ENCODE assay signal across 8 mouse cellular contexts in genomic region chr4:133631769-133632411, GRCm38 (mm10). TPM values are rescaled to one million over a fixed set of nuclear protein-coding genes. Genes with fewer than 3 reads are reported as not detected.
DNase-seq lines count a peak whose midpoint lies in the region; ATAC-seq and TF ChIP-seq lines count a peak whose summit lies in the region.

No protein-coding gene starts in this region.

- TF ChIP-seq POLR2A in myocyte (IDR thresholded peaks at IDR 0.05; ENCODE audit: insufficient read length, low read depth) = no peak

- no peaks in the 10 kb centered on the region for H3K27me3 ChIP-seq in hindbrain, embryonic 10.5 days (ENCODE audit: insufficient read depth, poor library complexity, severe bottlenecking)
- no peaks in the 10 kb centered on the region for H3K27me3 ChIP-seq in limb, embryonic 13.5 days
- no peaks in the 10 kb centered on the region for H3K27me3 ChIP-seq in myocyte (ENCODE audit: control insufficient read depth, insufficient read depth, insufficient read length)

- ATAC-seq in limb, embryonic 13.5 days (ENCODE audit: low FRiP score, low read depth) = no peak

- peak overlapping the region; percentile 90 for H3K4me3 ChIP-seq in hindbrain, embryonic 10.5 days
- H3K4me3 ChIP-seq in limb, embryonic 13.5 days = peak overlapping the region; percentile 83
- peak overlapping the region; percentile 46 for H3K4me3 ChIP-seq in myocyte

- peaks cover 3% of the 10 kb centered on the region for H3K36me3 ChIP-seq in hindbrain, embryonic 10.5 days
- peaks cover 4% of the 10 kb centered on the region for H3K36me3 ChIP-seq in limb, embryonic 13.5 days
- no peaks in the 10 kb centered on the region for H3K36me3 ChIP-seq in myocyte (ENCODE audit: control insufficient read depth, insufficient read depth)

- DNase-seq in cerebellum, adult 11-12 months = peak; percentile 56
- no peak for DNase-seq in cerebellum, adult 11 months
- peak; percentile 41 to 50 for DNase-seq in cerebellum, postnatal 10 days
- no peak for DNase-seq in hindbrain, embryonic 10.5 days (ENCODE audit: low spot score)
- no peak for DNase-seq in layer of hippocampus, adult 11-12 months (ENCODE audit: low spot score)
- no peak for DNase-seq in right cerebral cortex, postnatal 14 days

- peaks cover 33% of the 10 kb centered on the region for H3K79me2 ChIP-seq in myocyte (ENCODE audit: control insufficient read depth, insufficient read depth)

- H3ac ChIP-seq in myocyte (ENCODE audit: control insufficient read depth, insufficient read length) = no peak overlapping the region

- peak overlapping the region; percentile 93 for H3K9ac ChIP-seq in limb, embryonic 13.5 days

- WGBS in hindbrain, embryonic 10.5 days = 44% methylated on average over 9 of the region's 9 CpGs
- 43% methylated on average over 9 of the region's 9 CpGs for WGBS in limb, embryonic 13.5 days

- H3K27ac ChIP-seq in hindbrain, embryonic 10.5 days = peak overlapping the region; percentile 90
- H3K27ac ChIP-seq in limb, embryonic 13.5 days = peak overlapping the region; percentile 17; the same call in 1 of the 2 replicates

- H3K4me1 ChIP-seq in hindbrain, embryonic 10.5 days (replicated peaks) = peaks cover 36% of the 10 kb centered on the region
- peaks cover 27% of the 10 kb centered on the region for H3K4me1 ChIP-seq in limb, embryonic 13.5 days

- no peaks in the 10 kb centered on the region for H3K9me3 ChIP-seq in hindbrain, embryonic 10.5 days
- no peaks in the 10 kb centered on the region for H3K9me3 ChIP-seq in limb, embryonic 13.5 days

- H3K4me2 ChIP-seq in limb, embryonic 13.5 days (replicated peaks) = peak overlapping the region; percentile 90
- H3K4me2 ChIP-seq in myocyte (ENCODE audit: low read depth) = peak overlapping the region; percentile 91

TF ChIP-seq in myocyte, 11 proteins besides CTCF, POLR2A, EP300 and RAD21:
- TF ChIP-seq POLR2AphosphoS2 (IDR thresholded peaks at IDR 0.05; ENCODE audit: insufficient read length, low read depth) (no peak), MAX (IDR thresholded peaks at IDR 0.05; ENCODE audit: low read depth) (no peak), E2F4 (IDR thresholded peaks at IDR 0.05; ENCODE audit: insufficient read depth) (no peak), REST (IDR thresholded peaks at IDR 0.05; ENCODE audit: insufficient read depth, insufficient read length) (no peak), CEBPB (IDR thresholded peaks at IDR 0.05; ENCODE audit: insufficient read depth, poor library complexity, severe bottlenecking) (no peak), USF1 (IDR thresholded peaks at IDR 0.05; ENCODE audit: low read depth) (no peak), TCF3 (IDR thresholded peaks at IDR 0.05; ENCODE audit: insufficient read length, low read depth) (no peak), MYOG (IDR thresholded peaks at IDR 0.05; ENCODE audit: control insufficient read depth in 1 of 3, insufficient read depth in 1 of 3, insufficient read length in 2 of 3, low read depth in 2 of 3) (no peak), SRF (IDR thresholded peaks at IDR 0.05; ENCODE audit: control insufficient read depth, insufficient read length, low read depth) (no peak), MYOD1 (IDR thresholded peaks at IDR 0.05; ENCODE audit: control insufficient read depth in 1 of 3, insufficient read length in 2 of 3, low read depth in 2 of 3) (no peak), TCF12 (IDR thresholded peaks at IDR 0.05; ENCODE audit: insufficient read depth, poor library complexity, severe bottlenecking) (no peak)
TF ChIP-seq in myocyte: peak in this region for 0.

RNA-seq across cellular contexts. Expression of gene Zdhhc18, which starts 18.1 kb away (rescaled TPM):
- polyA plus RNA-seq in hindbrain, embryonic 10.5 days (2016; fragmentation: Nextera tagmentation; extraction: Ambion mirVana) = 1.9 and 3.1 TPM in 2 replicates
- 3.1 and 5.9 TPM in 2 replicates for polyA plus RNA-seq in limb, embryonic 13.5 days (2015; fragmentation: Nextera tagmentation; extraction: Ambion mirVana)
- polyA plus RNA-seq in myocyte (2012; fragmentation: generic; extraction: Trizol) = 14.3 TPM

RNA-seq across cellular contexts. Expression of gene Sfn, which starts 29.9 kb away (rescaled TPM):
- polyA plus RNA-seq in hindbrain, embryonic 10.5 days (2016; fragmentation: Nextera tagmentation; extraction: Ambion mirVana) = 16.5 and 33.5 TPM in 2 replicates
- polyA plus RNA-seq in limb, embryonic 13.5 days (2015; fragmentation: Nextera tagmentation; extraction: Ambion mirVana) = 68.0 and 81.3 TPM in 2 replicates
- polyA plus RNA-seq in myocyte (2012; fragmentation: generic; extraction: Trizol) = 0.56 TPM

RNA-seq across cellular contexts. Expression of gene Pigv, which starts 40.6 kb away (rescaled TPM):
- 14.5 and 16.8 TPM in 2 replicates for polyA plus RNA-seq in hindbrain, embryonic 10.5 days (2016; fragmentation: Nextera tagmentation; extraction: Ambion mirVana)
- 14.7 and 17.1 TPM in 2 replicates for polyA plus RNA-seq in limb, embryonic 13.5 days (2015; fragmentation: Nextera tagmentation; extraction: Ambion mirVana)
- 9.8 TPM for polyA plus RNA-seq in myocyte (2012; fragmentation: generic; extraction: Trizol)

RNA-seq across cellular contexts. Expression of gene Gpn2, which starts 47.7 kb away (rescaled TPM):
- polyA plus RNA-seq in hindbrain, embryonic 10.5 days (2016; fragmentation: Nextera tagmentation; extraction: Ambion mirVana) = 28.5 and 29.1 TPM in 2 replicates
- polyA plus RNA-seq in limb, embryonic 13.5 days (2015; fragmentation: Nextera tagmentation; extraction: Ambion mirVana) = 18.0 and 19.6 TPM in 2 replicates
- 32.2 TPM for polyA plus RNA-seq in myocyte (2012; fragmentation: generic; extraction: Trizol)

RNA-seq across cellular contexts. Expression of gene Gpatch3, which starts 57.3 kb away (rescaled TPM):
- polyA plus RNA-seq in hindbrain, embryonic 10.5 days (2016; fragmentation: Nextera tagmentation; extraction: Ambion mirVana) = 10.0 and 10.8 TPM in 2 replicates
- 7.5 and 9.5 TPM in 2 replicates for polyA plus RNA-seq in limb, embryonic 13.5 days (2015; fragmentation: Nextera tagmentation; extraction: Ambion mirVana)
- 4.1 TPM for polyA plus RNA-seq in myocyte (2012; fragmentation: generic; extraction: Trizol)

Comparison
In these comparisons a context has a peak if more than half of its experiments do, and no peak if none do; other contexts are left out.
1. DNase-seq: peak in cerebellum, adult 11-12 months (single experiment) and cerebellum, postnatal 10 days (2 of 2); none in cerebellum, adult 11 months (single experiment), hindbrain, embryonic 10.5 days (single experiment), layer of hippocampus, adult 11-12 months (single experiment) and right cerebral cortex, postnatal 14 days (single experiment).
2. RNA of gene Sfn, which starts 29.9 kb away (polyA plus RNA-seq): 68.0 to 81.3 TPM in limb, embryonic 13.5 days and 16.5 to 33.5 TPM in hindbrain, embryonic 10.5 days; 0.56 TPM in myocyte (single experiment); every median in the first group is over 10 times any median in the second.
3. Peak in every context shown above with its lines, with median percentiles within 50 percentile points of each other: H3K4me3 ChIP-seq.